Mouse (Mus musculus): ENCODE data around the gene Lmntd2.

Lmntd2 gene

GRCm38 (mm10) chr7:141215880-141216733, 2.2 kb upstream of the Lmntd2 start:
- DNase-seq (ENCODE audit: low spot score): peak; percentile 66

- DNase-seq (ENCODE audit: low spot score): peak; percentile 82
Observed at GRCm38 (mm10) chr7:141215101-141215879, 1.4 kb upstream of the Lmntd2 start, which contains the start of gene Rassf7. TSS of gene Rassf7 (plus strand) at chr7:141215860.

GRCm38 (mm10) chr7:141214310-141214709, 430 bp upstream of the Lmntd2 start:
- DNase-seq (ENCODE audit: low spot score): no peak

GRCm38 (mm10) chr7:141213133-141213532, 747 bp downstream of the Lmntd2 start:
- DNase-seq (ENCODE audit: low spot score): no peak

GRCm38 (mm10) chr7:141210606-141211131, 3.2 kb downstream of the Lmntd2 start:
- DNase-seq (ENCODE audit: low spot score): no peak

GRCm38 (mm10) chr7:141210137-141210536, 3.7 kb downstream of the Lmntd2 start:
- DNase-seq (ENCODE audit: low spot score): no peak

GRCm38 (mm10) chr7:141209526-141209925, 4.4 kb downstream of the Lmntd2 start:
- DNase-seq (ENCODE audit: low spot score): no peak

GRCm38 (mm10) chr7:141206182-141206937, 7.5 kb downstream of the Lmntd2 start:
- no peak for DNase-seq (ENCODE audit: low spot score)

- DNase-seq (ENCODE audit: low spot score): no peak
Observed at GRCm38 (mm10) chr7:141205504-141205903, 8.4 kb downstream of the Lmntd2 start.

- DNase-seq (ENCODE audit: low spot score): no peak
Observed at GRCm38 (mm10) chr7:141204546-141204945, 9.3 kb downstream of the Lmntd2 start.

GRCm38 (mm10) chr7:141198121-141198520, 15.8 kb downstream of the Lmntd2 start:
- no peak for DNase-seq (ENCODE audit: low spot score)

GRCm38 (mm10) chr7:141196619-141197282, 17.1 kb downstream of the Lmntd2 start:
- no peak for DNase-seq (ENCODE audit: low spot score)

GRCm38 (mm10) chr7:141195754-141196153, 18.1 kb downstream of the Lmntd2 start:
- DNase-seq (ENCODE audit: low spot score): no peak

- peak; percentile 94 for DNase-seq (ENCODE audit: low spot score)
Observed at GRCm38 (mm10) chr7:141194830-141195229, 19.1 kb downstream of the Lmntd2 start.

GRCm38 (mm10) chr7:141194409-141194808, 19.5 kb downstream of the Lmntd2 start:
- DNase-seq (ENCODE audit: low spot score): no peak

- peak; percentile 97 for DNase-seq (ENCODE audit: low spot score)
Observed at GRCm38 (mm10) chr7:141193948-141194347, 19.9 kb downstream of the Lmntd2 start, which contains the start of the genes Hras and Lrrc56. TSS of gene Hras (minus strand) at chr7:141194005. TSS of gene Lrrc56 (plus strand) at chr7:141194157.

GRCm38 (mm10) chr7:141193348-141193856, 20.5 kb downstream of the Lmntd2 start:
- DNase-seq (ENCODE audit: low spot score): peak; percentile 70

- DNase-seq (ENCODE audit: low spot score): no peak
Observed at GRCm38 (mm10) chr7:141192776-141193347, 21.0 kb downstream of the Lmntd2 start.

- DNase-seq (ENCODE audit: low spot score): no peak
Observed at GRCm38 (mm10) chr7:141191796-141192685, 21.8 kb downstream of the Lmntd2 start.

- DNase-seq (ENCODE audit: low spot score): no peak
Observed at GRCm38 (mm10) chr7:141191036-141191435, 22.8 kb downstream of the Lmntd2 start.
